Comparison of ENCODE assay signal across 15 mouse cellular contexts in the genomic region with DNA sequence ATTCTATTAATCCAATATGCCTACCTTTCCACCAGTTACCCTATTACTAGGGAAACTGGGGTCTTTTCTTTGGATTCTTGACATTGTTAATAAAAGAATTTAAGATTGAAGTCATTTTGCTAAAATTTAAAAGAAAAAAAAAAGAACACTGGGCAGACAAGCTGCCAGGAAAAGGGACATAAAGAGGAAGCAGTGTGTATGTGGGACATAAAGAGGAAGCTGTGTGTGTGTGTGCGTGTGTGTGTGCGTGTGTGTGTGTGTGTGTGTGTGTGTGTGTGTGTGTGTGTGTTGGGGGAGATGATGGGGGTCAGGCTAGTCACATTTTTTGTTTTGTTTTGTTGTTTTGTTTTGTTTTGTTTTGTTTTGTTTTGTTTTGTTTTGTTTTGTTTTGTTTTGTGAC.
"Had no signal": no experiment of that assay in that cellular context is flagged by ENCODE, and none has a peak within 500 bp of the region (broad histone marks: within the 10 kb centered on the region; RNA-seq: fewer than 3 reads in every experiment).

No protein-coding gene starts in this region.

- H3K9ac ChIP-seq: neural tube, embryonic 15.5 days; stomach, embryonic 15.5 days had no signal

- DNase-seq: retina, postnatal 1 day; right cerebral cortex, adult 18-20 months; right cerebral cortex, postnatal 14 days; right cerebral cortex, postnatal 25 days; right cerebral cortex, postnatal 4 days; spleen, adult 18-20 months; thymus, adult 18-20 months; thymus, adult 2 months; thymus, postnatal 14 days; thymus, postnatal 25 days; thymus, postnatal 36 days; thymus, postnatal 4 days had no signal

- H3K4me1 ChIP-seq: neural tube, embryonic 15.5 days; stomach, embryonic 15.5 days had no signal

- H3K27ac ChIP-seq: neural tube, embryonic 15.5 days; stomach, embryonic 15.5 days; stomach, postnatal 0 days had no signal

- H3K36me3 ChIP-seq: neural tube, embryonic 15.5 days; stomach, embryonic 15.5 days had no signal

- H3K4me3 ChIP-seq: neural tube, embryonic 15.5 days; stomach, embryonic 15.5 days had no signal

- H3K4me2 ChIP-seq: neural tube, embryonic 15.5 days; stomach, embryonic 15.5 days had no signal

- H3K9me3 ChIP-seq: neural tube, embryonic 15.5 days; stomach, embryonic 15.5 days had no signal

- H3K27me3 ChIP-seq: neural tube, embryonic 15.5 days; stomach, embryonic 15.5 days had no signal
